28 mouse cellular contexts compared by ENCODE assay signal in genomic region chr4:24557149-24557548, GRCm38 (mm10).
"Had no signal": no experiment of that assay in that cellular context is flagged by ENCODE, and none has a peak within 500 bp of the region (broad histone marks: within the 10 kb centered on the region; RNA-seq: fewer than 3 reads in every experiment).

No protein-coding gene starts in this region.

- H3K4me3 ChIP-seq: embryonic facial prominence, embryonic 10.5 days; embryonic facial prominence, embryonic 12.5 days; embryonic facial prominence, embryonic 13.5 days; embryonic facial prominence, embryonic 15.5 days; erythroblast, embryonic 14.5 days; forebrain, embryonic 10.5 days; forebrain, embryonic 12.5 days; forebrain, embryonic 13.5 days; forebrain, embryonic 15.5 days; gastrocnemius, adult 2 months; heart, adult 2 months had no signal

- H3K4me2 ChIP-seq: embryonic facial prominence, embryonic 12.5 days; embryonic facial prominence, embryonic 13.5 days; embryonic facial prominence, embryonic 15.5 days; forebrain, embryonic 12.5 days; forebrain, embryonic 13.5 days; forebrain, embryonic 15.5 days had no signal

- H3K36me3 ChIP-seq: embryonic facial prominence, embryonic 10.5 days; embryonic facial prominence, embryonic 12.5 days; embryonic facial prominence, embryonic 13.5 days; embryonic facial prominence, embryonic 15.5 days; forebrain, embryonic 12.5 days; forebrain, embryonic 15.5 days had no signal

- H3K9me3 ChIP-seq: embryonic facial prominence, embryonic 10.5 days; embryonic facial prominence, embryonic 12.5 days; embryonic facial prominence, embryonic 13.5 days; embryonic facial prominence, embryonic 15.5 days; forebrain, embryonic 10.5 days; forebrain, embryonic 12.5 days; forebrain, embryonic 13.5 days; forebrain, embryonic 15.5 days had no signal

- DNase-seq: cerebellum, adult 8-10 months; cerebellum, adult 9-10 months; cerebellum, adult 9-11 months; cerebellum, postnatal 10 days; cerebellum, postnatal 14 days; cerebellum, postnatal 25 days; cerebellum, postnatal 36 days; embryo, embryonic 11 days; forebrain, postnatal 0 days; gastrocnemius, adult 2 months; gastrocnemius, postnatal 10 days; gastrocnemius, postnatal 14 days; gastrocnemius, postnatal 25 days; gastrocnemius, postnatal 36 days; heart, adult 11 months; heart, adult 18-20 months; heart, adult 2 months had no signal

- H3K9ac ChIP-seq: embryonic facial prominence, embryonic 12.5 days; embryonic facial prominence, embryonic 13.5 days; embryonic facial prominence, embryonic 15.5 days; forebrain, embryonic 12.5 days; forebrain, embryonic 13.5 days; forebrain, embryonic 15.5 days; forebrain, postnatal 0 days had no signal

- ATAC-seq: forebrain, embryonic 13.5 days; forebrain, embryonic 14.5 days; forebrain, embryonic 15.5 days; forebrain, embryonic 16.5 days; forebrain, postnatal 0 days had no signal

- H3K27ac ChIP-seq: embryonic facial prominence, embryonic 10.5 days; embryonic facial prominence, embryonic 12.5 days; embryonic facial prominence, embryonic 13.5 days; embryonic facial prominence, embryonic 15.5 days; forebrain, embryonic 10.5 days; forebrain, embryonic 12.5 days; forebrain, embryonic 13.5 days; forebrain, embryonic 15.5 days; gastrocnemius, adult 2 months; heart, adult 2 months had no signal

- H3K4me1 ChIP-seq: embryonic facial prominence, embryonic 10.5 days; embryonic facial prominence, embryonic 12.5 days; embryonic facial prominence, embryonic 15.5 days had no signal

- H3K27me3 ChIP-seq: embryonic facial prominence, embryonic 12.5 days; embryonic facial prominence, embryonic 13.5 days; embryonic facial prominence, embryonic 15.5 days; forebrain, embryonic 12.5 days; forebrain, embryonic 13.5 days; forebrain, embryonic 15.5 days had no signal
